Mouse (Mus musculus) ES-Bruce4 (cell line): ENCODE results near the gene Pdss1.

Experiments used
- CTCF ChIP-seq: IDR thresholded peaks from one replicate; pipeline ENCODE4 v1.8.1; 2011; ENCODE audit warnings: low read depth, low read length
- EP300 ChIP-seq: IDR thresholded peaks from 2 replicates; pipeline ENCODE4 v1.6.1; 2011; ENCODE audit warnings: low read depth, low read length; ENCODE audit not compliant: insufficient read depth
- POLR2A ChIP-seq: IDR thresholded peaks from one replicate; pipeline ENCODE4 v1.8.1; 2011; ENCODE audit warnings: low read length; ENCODE audit not compliant: insufficient read depth

- TF ChIP-seq CTCF = no peak
- TF ChIP-seq POLR2A = no peak
- TF ChIP-seq EP300 = no peak
These were observed 59.0 kb downstream of the Pdss1 start for GRCm38 (mm10) chr2:22954278-22954677.
